Mouse (Mus musculus): ENCODE data around the gene Thoc5. TPM values are rescaled to one million over a fixed set of nuclear protein-coding genes. Genes with fewer than 3 reads are reported as not detected.

Gene Thoc5
- total and polyA plus RNA-seq, 2 experiments, result 10.0 to 10.4 TPM

GRCm38 (mm10) chr11:4886987-4887386 is 8.1 kb upstream of the Thoc5 start:
- WGBS, result 97% methylated on average over 3 of the region's 3 CpGs
- H3K4me3 ChIP-seq (ENCODE audit: insufficient read depth, low read depth, low read length), result no peak overlapping the region
- no peak for TF ChIP-seq CTCF (IDR thresholded peaks at IDR 0.05; ENCODE audit: low read depth, low read length)
- H3K79me2 ChIP-seq (ENCODE audit: control insufficient read depth, insufficient read depth, low read length), result 0 out of 2 replicates have a peak, but pooled peaks cover 7% of the 10 kb centered on the region
- H3K27ac ChIP-seq (replicated peaks; ENCODE audit: insufficient read depth, low read depth, low read length), result no peak overlapping the region
- H3K4me1 ChIP-seq (ENCODE audit: control insufficient read depth, insufficient read depth, low read length), result peaks cover 13% of the 10 kb centered on the region
- DNase-seq (ENCODE audit: extremely low read depth, low read depth, low spot score), result no peak
- H3K27me3 ChIP-seq (ENCODE audit: control insufficient read depth, insufficient read depth, low read length), result no peaks in the 10 kb centered on the region
- H3K36me3 ChIP-seq (ENCODE audit: control insufficient read depth, insufficient read depth, low read length), result peaks cover 34% of the 10 kb centered on the region; the same call in 1 of the 2 replicates
- no peak overlapping the region for H3K9ac ChIP-seq (ENCODE audit: low read depth, low read length)

GRCm38 (mm10) chr11:4900437-4900836 is 5.3 kb downstream of the Thoc5 start:
- no peak for DNase-seq (ENCODE audit: extremely low read depth, low read depth, low spot score)
- 78% methylated on average over 5 of the region's 5 CpGs for WGBS

GRCm38 (mm10) chr11:4901956-4902355 is 6.8 kb downstream of the Thoc5 start:
- Histone ChIP-seq H3K4me1 (ENCODE audit: control insufficient read depth, insufficient read depth, low read length) (peaks cover 3% of the 10 kb centered on the region; the same call in 1 of the 2 replicates), H3K79me2 (ENCODE audit: control insufficient read depth, insufficient read depth, low read length) (peaks cover under 1% of the 10 kb centered on the region; the same call in 1 of the 2 replicates), H3K36me3 (ENCODE audit: control insufficient read depth, insufficient read depth, low read length) (peaks cover 14% of the 10 kb centered on the region), H3K27me3 (ENCODE audit: control insufficient read depth, insufficient read depth, low read length) (no peaks in the 10 kb centered on the region), H3K4me3 (ENCODE audit: insufficient read depth, low read depth, low read length) (no peak overlapping the region), H3K27ac (replicated peaks; ENCODE audit: insufficient read depth, low read depth, low read length) (no peak overlapping the region), H3K9ac (ENCODE audit: low read depth, low read length) (no peak overlapping the region)
- no peak for DNase-seq (ENCODE audit: extremely low read depth, low read depth, low spot score)
- no peak for TF ChIP-seq POLR2A (IDR thresholded peaks at IDR 0.05; ENCODE audit: extremely low read depth, insufficient read depth, low read length)
- no peak for TF ChIP-seq CTCF (IDR thresholded peaks at IDR 0.05; ENCODE audit: low read depth, low read length)
- WGBS, result 94% methylated on average over 6 of the region's 6 CpGs

More at GRCm38 (mm10) chr11:4900437-4900836, 5.3 kb downstream of the Thoc5 start:
- H3K4me1 ChIP-seq (ENCODE audit: control insufficient read depth, insufficient read depth, low read length), result peaks cover 3% of the 10 kb centered on the region; the same call in 1 of the 2 replicates
- H3K9ac ChIP-seq (ENCODE audit: low read depth, low read length), result no peak overlapping the region
- TF ChIP-seq CTCF (IDR thresholded peaks at IDR 0.05; ENCODE audit: low read depth, low read length) (peak; percentile 67), POLR2A (IDR thresholded peaks at IDR 0.05; ENCODE audit: extremely low read depth, insufficient read depth, low read length) (no peak)
- H3K27me3 ChIP-seq (ENCODE audit: control insufficient read depth, insufficient read depth, low read length), result no peaks in the 10 kb centered on the region
- H3K4me3 ChIP-seq (ENCODE audit: insufficient read depth, low read depth, low read length), result no peak overlapping the region
- H3K79me2 ChIP-seq (ENCODE audit: control insufficient read depth, insufficient read depth, low read length), result peaks cover 5% of the 10 kb centered on the region; the same call in 1 of the 2 replicates
- H3K36me3 ChIP-seq (ENCODE audit: control insufficient read depth, insufficient read depth, low read length), result peaks cover 14% of the 10 kb centered on the region
- H3K27ac ChIP-seq (replicated peaks; ENCODE audit: insufficient read depth, low read depth, low read length), result no peak overlapping the region

GRCm38 (mm10) chr11:4906231-4906630 is 11.1 kb downstream of the Thoc5 start:
- DNase-seq (ENCODE audit: extremely low read depth, low read depth, low spot score), result peak; percentile 82
- no peak for TF ChIP-seq POLR2A (IDR thresholded peaks at IDR 0.05; ENCODE audit: extremely low read depth, insufficient read depth, low read length)
- TF ChIP-seq CTCF (IDR thresholded peaks at IDR 0.05; ENCODE audit: low read depth, low read length), result no peak
- 56% methylated on average over 6 of the region's 6 CpGs for WGBS
- H3K4me1 ChIP-seq (ENCODE audit: control insufficient read depth, insufficient read depth, low read length), result peaks cover 3% of the 10 kb centered on the region; the same call in 1 of the 2 replicates
- H3K27ac ChIP-seq (replicated peaks; ENCODE audit: insufficient read depth, low read depth, low read length), result peak overlapping the region; percentile 95
- no peaks in the 10 kb centered on the region for H3K79me2 ChIP-seq (ENCODE audit: control insufficient read depth, insufficient read depth, low read length)
- peaks cover 17% of the 10 kb centered on the region for H3K36me3 ChIP-seq (ENCODE audit: control insufficient read depth, insufficient read depth, low read length)
- no peaks in the 10 kb centered on the region for H3K27me3 ChIP-seq (ENCODE audit: control insufficient read depth, insufficient read depth, low read length)
- H3K4me3 ChIP-seq (ENCODE audit: insufficient read depth, low read depth, low read length), result no peak overlapping the region
- H3K9ac ChIP-seq (ENCODE audit: low read depth, low read length), result peak overlapping the region; percentile 54

- WGBS, result 48% methylated on average over 1 of the region's 1 CpGs
- no peak overlapping the region for H3K27ac ChIP-seq (replicated peaks; ENCODE audit: insufficient read depth, low read depth, low read length)
- no peaks in the 10 kb centered on the region for H3K79me2 ChIP-seq (ENCODE audit: control insufficient read depth, insufficient read depth, low read length)
- peak; percentile 39 for DNase-seq (ENCODE audit: extremely low read depth, low read depth, low spot score)
- no peak for TF ChIP-seq POLR2A (IDR thresholded peaks at IDR 0.05; ENCODE audit: extremely low read depth, insufficient read depth, low read length)
- peak; percentile 72 for TF ChIP-seq CTCF (IDR thresholded peaks at IDR 0.05; ENCODE audit: low read depth, low read length)
- peaks cover 28% of the 10 kb centered on the region for H3K36me3 ChIP-seq (ENCODE audit: control insufficient read depth, insufficient read depth, low read length)
- H3K4me1 ChIP-seq (ENCODE audit: control insufficient read depth, insufficient read depth, low read length), result no peaks in the 10 kb centered on the region
- no peaks in the 10 kb centered on the region for H3K27me3 ChIP-seq (ENCODE audit: control insufficient read depth, insufficient read depth, low read length)
- no peak overlapping the region for H3K4me3 ChIP-seq (ENCODE audit: insufficient read depth, low read depth, low read length)
- no peak overlapping the region for H3K9ac ChIP-seq (ENCODE audit: low read depth, low read length)
Measured at GRCm38 (mm10) chr11:4916068-4916467, 20.9 kb downstream of the Thoc5 start.

GRCm38 (mm10) chr11:4921281-4921680 is 26.2 kb downstream of the Thoc5 start:
- no peak for DNase-seq (ENCODE audit: extremely low read depth, low read depth, low spot score)
- H3K79me2 ChIP-seq (ENCODE audit: control insufficient read depth, insufficient read depth, low read length), result no peaks in the 10 kb centered on the region
- no peak overlapping the region for H3K27ac ChIP-seq (replicated peaks; ENCODE audit: insufficient read depth, low read depth, low read length)
- H3K36me3 ChIP-seq (ENCODE audit: control insufficient read depth, insufficient read depth, low read length), result peaks cover 39% of the 10 kb centered on the region
- no peak overlapping the region for H3K4me3 ChIP-seq (ENCODE audit: insufficient read depth, low read depth, low read length)
- no peak overlapping the region for H3K9ac ChIP-seq (ENCODE audit: low read depth, low read length)
- H3K27me3 ChIP-seq (ENCODE audit: control insufficient read depth, insufficient read depth, low read length), result no peaks in the 10 kb centered on the region
- WGBS, result 80% methylated on average over 2 of the region's 2 CpGs
- TF ChIP-seq POLR2A (IDR thresholded peaks at IDR 0.05; ENCODE audit: extremely low read depth, insufficient read depth, low read length) (no peak), CTCF (IDR thresholded peaks at IDR 0.05; ENCODE audit: low read depth, low read length) (no peak)
- H3K4me1 ChIP-seq (ENCODE audit: control insufficient read depth, insufficient read depth, low read length), result no peaks in the 10 kb centered on the region
